Mouse (Mus musculus) myocyte (in vitro differentiated cells): ENCODE data around the gene Itga3. TPM values are rescaled to one million over a fixed set of nuclear protein-coding genes. Genes with fewer than 3 reads are reported as not detected.

Experiments
- H3K27me3 ChIP-seq: one replicate; pipeline ENCODE4 v1.6.1; 2011; ENCODE audit not compliant: control insufficient read depth, insufficient read depth, insufficient read length
- H3K36me3 ChIP-seq: one replicate; pipeline ENCODE4 v1.6.1; 2011; ENCODE audit not compliant: control insufficient read depth, insufficient read depth
- H3K4me2 ChIP-seq: one replicate; pipeline ENCODE4 v1.6.1; 2011; ENCODE audit warnings: low read depth, control low read depth
- H3K4me3 ChIP-seq: one replicate; pipeline ENCODE4 v1.5.1; 2011; ENCODE audit warnings: mild to moderate bottlenecking, control low read depth, moderate library complexity
- H3K79me2 ChIP-seq: one replicate; pipeline ENCODE4 v1.6.1; 2011; ENCODE audit not compliant: control insufficient read depth, insufficient read depth
- H3ac ChIP-seq: one replicate; pipeline ENCODE4 v1.6.1; 2011; ENCODE audit not compliant: control insufficient read depth, insufficient read length
- CEBPB ChIP-seq: IDR thresholded peaks from 2 replicates; pipeline ENCODE4 v1.6.1; 2011; ENCODE audit warnings: mild to moderate bottlenecking, moderate library complexity; ENCODE audit not compliant: poor library complexity, insufficient read depth, severe bottlenecking
- E2F4 ChIP-seq: IDR thresholded peaks from one replicate; pipeline ENCODE4 v1.6.1; 2011; ENCODE audit warnings: mild to moderate bottlenecking, control low read depth, moderate library complexity; ENCODE audit not compliant: insufficient read depth
- MAX ChIP-seq: IDR thresholded peaks from one replicate; pipeline ENCODE4 v1.6.1; 2011; ENCODE audit warnings: low read depth, mild to moderate bottlenecking, control low read depth
- MYOD1 ChIP-seq, 3 experiments: IDR thresholded peaks; one replicate each; pipeline ENCODE4 v1.6.1; 2011; ENCODE audit warnings: control low read depth in 2 of 3, low read depth in 2 of 3, mild to moderate bottlenecking in 2 of 3, moderate library complexity in 1 of 3; ENCODE audit not compliant: insufficient read length in 2 of 3, control insufficient read depth in 1 of 3
- MYOG ChIP-seq, 3 experiments: IDR thresholded peaks; one replicate each; pipeline ENCODE4 v1.6.1; 2011; ENCODE audit warnings: control low read depth in 2 of 3, low read depth in 2 of 3, mild to moderate bottlenecking in 2 of 3; ENCODE audit not compliant: insufficient read length in 2 of 3, control insufficient read depth in 1 of 3, insufficient read depth in 1 of 3
- POLR2A ChIP-seq: IDR thresholded peaks from one replicate; pipeline ENCODE4 v1.6.1; 2011; ENCODE audit warnings: low read depth, mild to moderate bottlenecking, control low read depth, moderate library complexity; ENCODE audit not compliant: insufficient read length
- POLR2AphosphoS2 ChIP-seq: IDR thresholded peaks from one replicate; pipeline ENCODE4 v1.6.1; 2011; ENCODE audit warnings: low read depth, control low read depth; ENCODE audit not compliant: insufficient read length
- REST ChIP-seq: IDR thresholded peaks from one replicate; pipeline ENCODE4 v1.6.1; 2011; ENCODE audit warnings: mild to moderate bottlenecking, control low read depth, moderate library complexity; ENCODE audit not compliant: insufficient read depth, insufficient read length
- SRF ChIP-seq: IDR thresholded peaks from one replicate; pipeline ENCODE4 v1.6.1; 2011; ENCODE audit warnings: low read depth; ENCODE audit not compliant: control insufficient read depth, insufficient read length
- TCF12 ChIP-seq: IDR thresholded peaks from one replicate; pipeline ENCODE4 v1.6.1; 2011; ENCODE audit warnings: mild to moderate bottlenecking, control low read depth; ENCODE audit not compliant: poor library complexity, insufficient read depth, severe bottlenecking
- TCF3 ChIP-seq: IDR thresholded peaks from one replicate; pipeline ENCODE4 v1.6.1; 2011; ENCODE audit warnings: low read depth, control low read depth; ENCODE audit not compliant: insufficient read length
- USF1 ChIP-seq: IDR thresholded peaks from one replicate; pipeline ENCODE4 v1.6.1; 2011; ENCODE audit warnings: low read depth, mild to moderate bottlenecking, control low read depth, moderate library complexity
- polyA plus RNA-seq: library from polyadenylated mRNA; unstranded; fragments of >200 nt; fragmentation: generic; extraction: Trizol; gene quantifications from one replicate; pipeline ENCODE4 v1.2.1, GENCODE M21; 2012; ENCODE audit warnings: missing spikeins

The Itga3 gene
- polyA plus RNA-seq, 1 experiment, result 19.9 TPM

- TF ChIP-seq REST (no peak), POLR2A (no peak), MAX (no peak), SRF (no peak), E2F4 (no peak)
- Histone ChIP-seq H3K36me3 (no peaks in the 10 kb centered on the region), H3ac (no peak overlapping the region), H3K4me3 (no peak overlapping the region), H3K27me3 (no peaks in the 10 kb centered on the region), H3K4me2 (no peak overlapping the region), H3K79me2 (no peaks in the 10 kb centered on the region)
Observed at GRCm38 (mm10) chr11:95087301-95088228, 11.0 kb upstream of the Itga3 start.

- no peak for TF ChIP-seq POLR2A
- no peak for TF ChIP-seq MYOG (IDR thresholded peaks at IDR 0.05; ENCODE audit: control insufficient read depth in 1 of 3, insufficient read depth in 1 of 3, insufficient read length in 2 of 3, low read depth in 2 of 3)
- TF ChIP-seq SRF, result no peak
- TF ChIP-seq MAX, result no peak
- no peak for TF ChIP-seq E2F4
- TF ChIP-seq USF1, result no peak
- no peak for TF ChIP-seq REST
- no peak overlapping the region for H3K4me3 ChIP-seq
Observed at GRCm38 (mm10) chr11:95086229-95086628, 9.6 kb upstream of the Itga3 start.

DNA sequence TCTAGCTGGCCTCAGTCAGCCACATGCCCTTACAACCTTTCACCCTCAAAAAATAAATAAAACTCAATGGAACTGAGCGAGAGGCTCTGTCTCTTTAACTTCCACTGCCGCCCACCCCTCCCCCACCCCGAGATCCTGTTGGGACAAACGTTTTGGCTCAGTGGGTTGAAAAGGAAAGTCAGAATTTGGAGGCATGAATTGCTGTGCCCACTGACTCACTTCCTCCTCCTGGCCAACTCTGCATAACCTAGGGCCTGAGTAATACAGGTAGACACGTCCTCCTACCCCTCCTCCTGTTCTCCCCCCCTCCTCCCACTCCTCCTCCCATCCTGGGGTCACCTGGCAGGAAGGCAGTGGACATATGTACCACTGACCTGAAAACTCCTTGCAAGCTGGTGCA, 9.1 kb upstream of the Itga3 start:
- H3K4me3 ChIP-seq, result no peak overlapping the region
- H3ac ChIP-seq, result no peak overlapping the region
- TF ChIP-seq POLR2A (no peak), TCF12 (no peak), MYOG (IDR thresholded peaks at IDR 0.05; ENCODE audit: control insufficient read depth in 1 of 3, insufficient read depth in 1 of 3, insufficient read length in 2 of 3, low read depth in 2 of 3) (no peak)
- no peaks in the 10 kb centered on the region for H3K79me2 ChIP-seq
- H3K27me3 ChIP-seq, result no peaks in the 10 kb centered on the region
- peak overlapping the region; percentile 70 for H3K4me2 ChIP-seq
- no peaks in the 10 kb centered on the region for H3K36me3 ChIP-seq

More at GRCm38 (mm10) chr11:95086229-95086628, 9.6 kb upstream of the Itga3 start:
- H3K4me2 ChIP-seq, result peak overlapping the region; percentile 70
- no peak overlapping the region for H3ac ChIP-seq
- no peaks in the 10 kb centered on the region for H3K36me3 ChIP-seq
- no peaks in the 10 kb centered on the region for H3K27me3 ChIP-seq
- no peaks in the 10 kb centered on the region for H3K79me2 ChIP-seq

DNA sequence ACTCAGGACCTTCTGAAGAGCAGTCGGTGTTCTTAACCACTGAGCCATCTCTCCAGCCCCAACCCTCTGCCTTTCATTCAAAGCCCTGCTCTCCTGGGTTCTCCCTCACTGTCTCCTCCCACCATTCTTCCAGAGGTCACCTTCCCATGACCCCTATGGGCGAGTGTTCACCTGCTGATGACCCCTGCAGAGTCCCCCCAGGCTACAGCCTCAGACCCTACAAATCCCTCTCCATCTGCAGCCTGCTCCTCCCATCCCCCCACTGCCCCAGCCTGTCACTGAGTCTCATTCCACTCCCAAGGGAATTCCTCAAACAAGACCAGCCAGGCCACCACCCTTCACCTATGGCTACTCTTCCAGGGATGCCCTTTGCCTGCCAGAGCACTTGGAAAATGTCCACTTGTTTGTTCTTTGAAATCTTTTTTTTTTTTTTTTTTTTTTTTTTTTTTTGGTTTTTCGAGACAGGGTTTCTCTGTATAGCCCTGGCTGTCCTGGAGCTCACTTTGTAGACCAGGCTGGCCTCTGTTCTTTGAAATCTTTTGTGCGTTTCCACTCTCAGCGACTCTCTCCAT, 8.3 kb upstream of the Itga3 start:
- no peaks in the 10 kb centered on the region for H3K79me2 ChIP-seq
- H3ac ChIP-seq, result no peak overlapping the region
- H3K4me3 ChIP-seq, result no peak overlapping the region
- no peaks in the 10 kb centered on the region for H3K27me3 ChIP-seq
- H3K36me3 ChIP-seq, result no peaks in the 10 kb centered on the region
- H3K4me2 ChIP-seq, result peak overlapping the region; percentile 70
- TF ChIP-seq E2F4 (no peak), MYOD1 (IDR thresholded peaks at IDR 0.05; ENCODE audit: control insufficient read depth in 1 of 3, insufficient read length in 2 of 3, low read depth in 2 of 3) (no peak), REST (no peak), POLR2AphosphoS2 (no peak), TCF12 (no peak), POLR2A (no peak), MYOG (IDR thresholded peaks at IDR 0.05; ENCODE audit: control insufficient read depth in 1 of 3, insufficient read depth in 1 of 3, insufficient read length in 2 of 3, low read depth in 2 of 3) (no peak), CEBPB (no peak), MAX (no peak), SRF (no peak), USF1 (no peak), TCF3 (no peak)

- TF ChIP-seq POLR2A, result no peak
- TF ChIP-seq CEBPB, result no peak
- no peak for TF ChIP-seq POLR2AphosphoS2
- no peak for TF ChIP-seq E2F4
- TF ChIP-seq REST, result no peak
- TF ChIP-seq TCF12, result no peak
- TF ChIP-seq USF1, result no peak
- no peak for TF ChIP-seq TCF3
- no peak for TF ChIP-seq MYOG (IDR thresholded peaks at IDR 0.05; ENCODE audit: control insufficient read depth in 1 of 3, insufficient read depth in 1 of 3, insufficient read length in 2 of 3, low read depth in 2 of 3)
- TF ChIP-seq MYOD1 (IDR thresholded peaks at IDR 0.05; ENCODE audit: control insufficient read depth in 1 of 3, insufficient read length in 2 of 3, low read depth in 2 of 3), result no peak
- no peak for TF ChIP-seq SRF
- no peak for TF ChIP-seq MAX
- Histone ChIP-seq H3K79me2 (no peaks in the 10 kb centered on the region), H3K27me3 (no peaks in the 10 kb centered on the region), H3K36me3 (no peaks in the 10 kb centered on the region), H3K4me3 (no peak overlapping the region), H3K4me2 (no peak overlapping the region), H3ac (no peak overlapping the region)
Observed at GRCm38 (mm10) chr11:95084175-95084574, 7.6 kb upstream of the Itga3 start.
